Mouse (Mus musculus): ENCODE measurements around the gene Foxr1. TPM values are rescaled to one million over a fixed set of nuclear protein-coding genes. Genes with fewer than 3 reads are reported as not detected.
"Not testable (repeated sequence)": the region's sequence is repeated elsewhere in the genome, so short reads cannot be mapped to it uniquely, and the experiment has no call there.

The Foxr1 gene
- total and polyA plus RNA-seq, 3 experiments, result not detected

DNA sequence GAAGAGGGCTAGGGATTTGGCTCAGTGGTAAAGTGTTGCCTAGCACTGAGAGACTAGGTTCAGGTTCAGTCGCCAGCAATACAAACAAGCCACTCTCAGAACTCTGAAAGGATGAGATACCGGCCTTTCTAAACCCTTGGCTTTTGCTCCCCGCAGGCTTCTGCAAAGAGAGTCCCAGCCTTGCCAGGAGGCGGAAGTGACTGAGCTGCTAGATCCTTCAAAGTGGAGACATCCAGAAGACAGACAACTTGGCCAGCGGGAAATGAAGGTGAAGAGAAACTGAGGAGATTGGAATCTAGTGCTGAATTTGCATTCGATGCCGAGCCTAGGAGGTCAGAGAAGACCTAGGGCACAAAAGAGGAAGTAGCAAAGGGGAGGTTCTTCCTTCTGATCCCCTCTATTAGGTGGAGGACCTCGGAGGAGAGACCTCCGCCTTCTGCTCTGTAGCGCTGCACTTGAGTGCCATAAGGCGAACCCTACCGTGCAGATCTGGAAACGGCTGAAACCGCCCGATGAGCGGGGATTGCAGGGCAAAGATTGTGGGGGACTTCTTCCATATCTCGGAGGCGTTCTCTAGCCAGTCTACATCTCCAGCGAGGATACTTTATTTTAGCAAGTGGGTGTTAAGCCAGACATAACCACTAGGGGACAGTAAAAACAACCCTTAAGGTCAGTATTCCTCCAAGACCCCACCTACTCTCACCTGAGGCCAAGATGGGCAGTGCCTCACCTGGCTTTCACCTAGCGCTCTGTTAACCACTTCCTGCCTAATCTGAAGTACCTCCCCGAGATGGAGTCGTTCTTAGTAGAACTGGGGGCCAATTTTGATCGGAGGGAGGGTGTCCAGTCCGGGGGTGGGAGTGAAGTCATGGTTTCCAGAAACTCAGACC is 36.6 kb upstream of the Foxr1 start:
- peak; percentile 50 for DNase-seq

GRCm38 (mm10) chr9:44475936-44476335 is 35.0 kb upstream of the Foxr1 start:
- DNase-seq, result no peak

- no peak for DNase-seq
These were observed 33.4 kb upstream of the Foxr1 start for GRCm38 (mm10) chr9:44474327-44474726.

DNA sequence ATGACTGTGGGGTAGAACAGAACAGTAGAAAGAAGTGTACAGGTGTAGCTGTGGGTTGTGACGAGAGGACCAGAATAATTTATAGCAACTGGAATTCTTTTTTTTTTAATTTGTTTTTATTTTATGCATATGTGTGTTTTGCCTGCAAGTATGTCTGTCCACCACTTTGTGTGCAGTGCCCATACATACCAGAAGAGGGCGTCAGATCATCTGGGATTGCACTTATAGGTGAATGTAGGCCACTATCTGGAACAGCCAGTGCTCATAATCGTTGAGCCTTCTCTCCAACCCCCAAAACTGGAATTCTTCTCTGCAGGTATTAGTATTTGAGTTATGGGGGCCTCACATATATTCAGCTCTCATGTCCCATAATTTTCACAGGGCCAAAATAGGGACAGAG is 32.2 kb upstream of the Foxr1 start:
- no peak for DNase-seq

DNA sequence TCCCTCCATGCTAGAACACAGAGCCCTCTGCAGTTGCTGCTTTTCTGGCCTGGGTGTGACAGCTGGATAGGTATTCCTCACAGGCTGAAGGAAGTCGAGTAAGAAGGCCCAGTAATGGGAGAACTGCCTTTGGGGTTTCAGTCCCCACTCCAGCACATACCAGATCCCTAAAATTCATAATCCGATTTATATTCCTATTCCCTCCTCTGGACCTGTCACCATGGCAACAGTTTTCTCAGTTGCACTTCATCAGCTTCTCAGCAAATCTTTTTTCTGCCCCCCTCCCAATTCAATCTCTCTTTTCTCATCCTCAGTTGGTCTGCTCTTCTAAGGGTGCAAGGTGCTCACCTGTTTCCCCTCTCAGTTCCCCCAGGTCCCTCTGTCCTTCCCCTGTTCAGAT is 27.9 kb upstream of the Foxr1 start:
- no peak for DNase-seq

- DNase-seq, result no peak
These were observed 27.3 kb upstream of the Foxr1 start for GRCm38 (mm10) chr9:44468224-44468623.

GRCm38 (mm10) chr9:44461950-44462349 is 21.0 kb upstream of the Foxr1 start:
- DNase-seq, result no peak

DNA sequence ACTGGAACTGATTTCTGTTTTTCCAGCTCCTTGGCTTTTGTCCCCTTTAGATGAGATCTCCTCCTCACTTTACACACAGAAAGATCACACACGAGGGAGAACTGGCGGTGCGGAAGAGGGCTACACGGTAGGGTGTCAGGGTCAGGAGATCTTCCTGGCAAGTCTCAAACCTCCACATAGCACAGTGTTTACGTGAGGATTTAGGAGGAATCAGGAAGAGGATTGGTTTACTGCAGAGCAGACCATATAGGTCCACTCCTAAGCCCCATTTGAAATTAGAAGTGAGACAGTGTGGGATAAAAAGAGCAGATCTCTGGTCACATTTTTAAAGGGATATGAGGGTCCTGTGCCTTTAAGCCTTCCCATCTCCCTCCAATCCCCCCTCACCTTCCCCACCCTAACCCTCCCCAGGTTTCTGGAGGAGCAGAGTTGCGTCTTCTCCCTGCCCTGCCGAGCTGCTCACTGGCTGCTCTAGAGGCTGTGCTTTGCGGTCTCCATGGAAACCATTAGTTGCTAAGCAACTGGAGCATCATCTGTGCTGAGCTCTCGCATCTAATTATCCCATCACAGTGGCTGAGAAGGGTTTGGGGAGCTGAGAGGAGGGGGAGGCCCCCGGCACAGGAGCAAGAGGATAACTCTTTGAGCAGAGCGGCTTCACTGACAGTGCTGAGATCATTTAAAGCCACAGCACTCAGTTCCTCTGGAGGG is 16.3 kb upstream of the Foxr1 start:
- no peak for DNase-seq

DNA sequence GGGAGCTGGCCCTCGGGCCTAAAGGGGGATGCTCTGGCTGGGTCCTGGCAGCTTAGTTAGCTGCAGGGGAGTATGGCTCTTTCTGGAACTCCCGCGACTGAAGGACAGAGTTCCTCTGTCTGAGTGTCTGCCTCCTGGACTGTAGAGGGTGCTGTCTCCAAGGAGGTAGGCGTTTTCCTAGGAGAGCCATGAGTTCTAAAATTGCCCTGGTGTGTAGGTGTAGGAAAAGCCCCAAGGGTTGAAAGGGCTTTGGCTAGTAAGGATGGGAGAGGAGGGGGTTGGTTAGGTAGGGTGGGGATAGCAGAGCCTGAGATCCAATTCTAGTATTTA is 13.9 kb upstream of the Foxr1 start, which contains the start of gene Upk2:
Gene Upk2, minus strand, starts transcription at position 86 of the 330 bp plus-strand sequence.
- no peak for DNase-seq

DNA sequence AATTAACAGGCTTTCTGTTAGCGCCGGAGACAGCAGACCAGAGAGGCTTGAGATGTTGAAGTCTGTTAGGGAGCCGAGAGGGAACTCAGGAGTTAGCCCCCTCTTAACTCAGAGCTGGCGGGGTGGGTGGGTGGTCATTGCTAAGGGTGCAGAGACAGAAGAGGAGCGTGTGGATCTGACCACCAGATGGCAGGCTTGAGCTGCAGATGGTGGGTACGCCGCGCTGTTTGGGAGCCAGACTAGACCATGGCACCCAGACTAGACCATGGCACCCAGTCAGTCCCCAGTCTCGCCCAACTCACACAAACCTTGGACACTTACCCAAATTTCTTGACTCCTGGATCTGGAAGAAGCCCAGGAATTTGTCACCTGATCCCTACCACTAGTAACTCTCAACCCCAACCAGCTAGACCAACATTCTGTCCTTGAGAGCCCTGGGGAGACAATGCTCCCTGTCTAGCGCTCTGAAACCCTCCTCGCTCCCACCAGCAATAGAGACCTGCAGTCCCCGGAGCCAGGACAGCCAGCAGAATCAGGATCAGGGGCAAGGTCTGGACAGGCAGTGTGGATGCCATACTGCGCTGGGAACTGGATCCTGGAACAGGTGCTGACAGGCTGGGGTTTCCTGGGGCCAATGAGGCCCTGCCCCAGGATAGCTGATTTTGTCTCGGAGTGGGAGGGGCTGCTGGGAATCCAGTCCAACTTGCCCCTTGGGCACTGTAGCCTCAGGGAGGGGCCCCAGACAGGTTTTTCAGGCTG is 13.4 kb upstream of the Foxr1 start:
- DNase-seq, result peak; percentile 79

DNA sequence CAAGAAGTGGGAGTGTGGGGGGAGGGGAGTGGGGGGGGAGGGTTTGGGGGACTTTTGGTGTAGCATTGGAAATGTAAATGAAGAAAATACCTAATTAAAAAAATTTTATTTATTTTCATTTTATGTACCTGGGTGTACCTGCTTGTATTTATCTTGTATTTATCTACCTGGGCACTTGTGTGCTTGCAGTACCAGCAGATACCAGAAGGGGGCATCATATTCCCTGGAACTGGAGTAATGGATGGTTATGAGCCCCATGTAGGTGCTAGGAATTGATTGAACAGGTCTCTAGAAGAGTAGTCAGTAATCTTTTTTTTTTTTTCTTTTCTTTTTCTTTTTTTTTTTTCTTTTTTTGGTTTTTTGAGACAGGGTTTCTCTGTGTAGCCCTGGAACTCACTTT is 9.5 kb upstream of the Foxr1 start:
- DNase-seq, result no peak

DNA sequence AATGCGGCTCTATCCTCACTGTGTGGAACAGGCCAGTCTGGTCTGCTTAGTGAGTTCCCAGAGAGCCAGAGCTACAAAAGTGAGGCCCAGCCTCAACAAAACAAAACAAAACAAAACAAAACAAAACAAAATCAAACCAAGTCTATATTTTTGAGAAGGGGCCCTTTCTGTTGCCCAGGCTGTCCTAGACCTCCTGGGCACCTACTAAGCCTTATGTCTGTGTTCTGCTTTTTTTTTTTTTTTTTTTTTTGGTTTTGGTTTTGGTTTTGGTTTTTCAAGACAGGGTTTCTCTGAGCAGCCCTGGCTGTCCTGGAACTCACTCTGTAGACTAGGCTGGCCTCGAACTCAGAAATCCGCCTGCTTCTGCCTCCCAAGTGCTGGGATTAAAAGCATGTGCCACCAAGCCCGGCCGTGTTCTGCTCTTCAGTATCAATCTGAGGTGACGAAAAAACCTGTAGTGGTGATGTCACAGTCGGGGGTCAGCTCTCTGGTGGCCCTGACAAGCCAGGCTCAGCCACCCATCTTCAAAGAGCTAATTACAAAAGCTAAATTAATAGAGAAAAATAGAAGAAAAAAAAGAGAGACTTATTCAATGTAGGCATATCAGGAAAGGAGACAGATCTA is 3.6 kb upstream of the Foxr1 start:
- not testable (repeated sequence) for DNase-seq

DNA sequence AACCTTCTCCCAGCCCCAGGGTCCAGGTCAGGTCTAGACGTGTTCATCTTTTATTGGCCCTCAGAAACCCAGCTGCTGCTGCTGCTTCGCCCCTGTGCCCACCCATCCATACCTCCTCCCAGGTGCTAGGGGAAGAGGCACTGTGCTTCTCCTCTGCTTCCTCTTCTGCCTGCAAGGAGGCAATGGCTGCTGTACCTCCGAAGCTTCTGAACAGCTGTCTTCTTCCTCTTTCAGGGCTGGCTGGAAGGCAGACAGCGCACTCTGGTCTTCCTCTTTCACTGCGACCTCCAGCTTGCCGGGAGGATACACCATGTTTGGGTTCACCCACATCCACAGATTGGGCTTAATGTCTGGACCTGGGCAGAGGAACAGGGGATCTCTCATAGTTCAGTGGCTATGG is 5.2 kb downstream of the Foxr1 start:
- DNase-seq, result no peak

GRCm38 (mm10) chr9:44432577-44433185 is 8.3 kb downstream of the Foxr1 start:
- no peak for DNase-seq

- no peak for DNase-seq
These were observed 17.4 kb downstream of the Foxr1 start for GRCm38 (mm10) chr9:44423576-44423975.

- no peak for DNase-seq
These were observed 20.5 kb downstream of the Foxr1 start for GRCm38 (mm10) chr9:44420280-44420898.

DNA sequence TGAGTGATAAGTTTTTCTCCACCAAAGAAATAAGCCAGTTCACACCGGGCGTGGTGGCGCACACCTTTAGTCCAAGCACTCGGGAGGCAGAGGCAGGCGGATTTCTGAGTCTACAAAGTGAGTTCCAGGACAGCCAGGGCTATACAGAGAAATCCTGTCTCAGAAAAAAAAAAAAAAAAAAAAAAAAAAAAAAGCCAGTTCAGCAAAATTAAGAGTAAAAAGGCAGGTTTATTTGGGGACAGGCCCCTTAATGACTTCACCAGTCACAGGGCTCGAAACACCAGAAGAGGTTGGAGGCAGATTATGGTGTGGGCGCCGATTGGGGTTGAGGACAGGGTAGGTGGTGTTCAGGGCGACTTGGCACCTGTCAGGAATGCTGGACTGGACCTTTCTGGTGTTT is 21.2 kb downstream of the Foxr1 start:
- not testable (repeated sequence) for DNase-seq

- DNase-seq, result no peak
These were observed 22.2 kb downstream of the Foxr1 start, which contains the start of gene Ccdc84 for GRCm38 (mm10) chr9:44418519-44419385. Gene Ccdc84 (minus strand): TSS chr9:44418569.

- peak; percentile 96 for DNase-seq
These were observed 23.0 kb downstream of the Foxr1 start for GRCm38 (mm10) chr9:44417892-44418363.
